Mouse (Mus musculus): ENCODE results near the gene Cd274.

- TF ChIP-seq MYOD1 (IDR thresholded peaks at IDR 0.05; ENCODE audit: control insufficient read depth in 1 of 3, insufficient read length in 2 of 3, low read depth in 2 of 3) (no peak), TCF3 (IDR thresholded peaks at IDR 0.05; ENCODE audit: insufficient read length, low read depth) (no peak), POLR2A (IDR thresholded peaks at IDR 0.05; ENCODE audit: insufficient read length, low read depth) (no peak), CEBPB (IDR thresholded peaks at IDR 0.05; ENCODE audit: insufficient read depth, poor library complexity, severe bottlenecking) (no peak), E2F4 (IDR thresholded peaks at IDR 0.05; ENCODE audit: insufficient read depth) (no peak), MYOG (IDR thresholded peaks at IDR 0.05; ENCODE audit: control insufficient read depth in 1 of 3, insufficient read depth in 1 of 3, insufficient read length in 2 of 3, low read depth in 2 of 3) (no peak)
Measured at GRCm38 (mm10) chr19:29364076-29364475, 3.2 kb upstream of the Cd274 start.
